Mouse (Mus musculus) ES-Bruce4 (cell line): Measurements from ENCODE around the gene Tmem132c.

Experiments used
- CTCF ChIP-seq: IDR thresholded peaks from one replicate; pipeline ENCODE4 v1.8.1; 2011; ENCODE audit warnings: low read depth, low read length
- POLR2A ChIP-seq: IDR thresholded peaks from one replicate; pipeline ENCODE4 v1.8.1; 2011; ENCODE audit warnings: low read length; ENCODE audit not compliant: insufficient read depth

GRCm38 (mm10) chr5:127289659-127290058 is 48.1 kb downstream of the Tmem132c start:
- TF ChIP-seq POLR2A = no peak
- no peak for TF ChIP-seq CTCF
